In the genomic region with DNA sequence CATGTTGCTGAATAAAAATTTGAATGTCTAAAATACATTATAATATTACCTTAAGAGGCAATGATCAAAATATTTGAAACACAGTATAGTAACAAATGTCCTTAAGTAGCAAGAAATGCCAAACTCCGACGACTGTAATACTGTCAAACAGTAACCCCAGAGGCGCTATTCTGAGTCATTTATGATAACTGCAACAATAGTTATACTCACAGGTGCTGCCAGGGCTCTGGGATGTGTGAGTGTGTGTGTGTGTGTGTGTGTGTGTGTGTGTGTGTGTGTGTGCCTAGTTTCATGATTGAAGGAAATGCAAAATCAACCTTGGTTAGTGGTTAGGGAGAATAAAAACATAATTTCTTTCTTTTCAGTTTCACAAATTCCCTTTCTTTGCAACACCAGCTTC, we compare ENCODE assay signal across 7 mouse cellular contexts.
A peak's percentile ranks its signal among the peaks of the same experiment; 100 is the strongest.
DNase-seq lines count a peak whose midpoint lies in the region; ATAC-seq and TF ChIP-seq lines count a peak whose summit lies in the region.

No protein-coding gene starts in this region.

- no peak overlapping the region for H3K9ac ChIP-seq in lung, embryonic 14.5 days
- peak overlapping the region; percentile 56; the same call in 1 of the 2 replicates for H3K9ac ChIP-seq in forebrain, embryonic 15.5 days (replicated peaks)
- H3K9ac ChIP-seq in limb, embryonic 11.5 days (ENCODE audit: low read length), result no peak overlapping the region
- H3K9ac ChIP-seq in stomach, embryonic 16.5 days (ENCODE audit: low read length), result no peak overlapping the region

- H3K4me1 ChIP-seq in lung, embryonic 14.5 days (ENCODE audit: insufficient read depth), result peaks cover 9% of the 10 kb centered on the region
- H3K4me1 ChIP-seq in forebrain, embryonic 15.5 days, result peaks cover 31% of the 10 kb centered on the region
- H3K4me1 ChIP-seq in limb, embryonic 11.5 days (ENCODE audit: control insufficient read depth, insufficient read depth, low read length), result no peaks in the 10 kb centered on the region
- H3K4me1 ChIP-seq in stomach, embryonic 16.5 days (ENCODE audit: control insufficient read depth, insufficient read depth, low read length), result peaks cover 11% of the 10 kb centered on the region

- WGBS in lung, embryonic 14.5 days, result 15% methylated on average over 3 of the region's 3 CpGs
- 2% methylated on average over 3 of the region's 3 CpGs for WGBS in forebrain, embryonic 15.5 days
- WGBS in limb, embryonic 11.5 days, result 33% methylated on average over 3 of the region's 3 CpGs
- WGBS in stomach, embryonic 16.5 days, result 17% methylated on average over 3 of the region's 3 CpGs

- H3K27ac ChIP-seq in lung, embryonic 14.5 days (ENCODE audit: low read depth), result no peak overlapping the region
- H3K27ac ChIP-seq in forebrain, embryonic 15.5 days (replicated peaks), result peak overlapping the region; percentile 98
- no peak overlapping the region for H3K27ac ChIP-seq in limb, embryonic 11.5 days (replicated peaks; ENCODE audit: low read depth, low read length)
- H3K27ac ChIP-seq in stomach, embryonic 16.5 days (ENCODE audit: low read length), result no peak overlapping the region; the same call in 1 of the 2 replicates

- H3K4me2 ChIP-seq in lung, embryonic 14.5 days, result peak overlapping the region; percentile 67; the same call in 1 of the 2 replicates
- H3K4me2 ChIP-seq in forebrain, embryonic 15.5 days (replicated peaks), result peak overlapping the region; percentile 62
- peak overlapping the region; percentile 65 for H3K4me2 ChIP-seq in limb, embryonic 11.5 days (ENCODE audit: low read depth, severe bottlenecking)
- peak overlapping the region; percentile 65 for H3K4me2 ChIP-seq in stomach, embryonic 16.5 days (ENCODE audit: low read depth, low read length)

- H3K4me3 ChIP-seq in lung, embryonic 14.5 days (ENCODE audit: low read depth, low read length), result no peak overlapping the region
- peak overlapping the region; percentile 42 for H3K4me3 ChIP-seq in forebrain, embryonic 15.5 days
- no peak overlapping the region for H3K4me3 ChIP-seq in limb, embryonic 11.5 days (ENCODE audit: low read depth, low read length)
- no peak overlapping the region for H3K4me3 ChIP-seq in stomach, embryonic 16.5 days (replicated peaks; ENCODE audit: low read length)

- H3K36me3 ChIP-seq in lung, embryonic 14.5 days (ENCODE audit: insufficient read depth), result no peaks in the 10 kb centered on the region
- H3K36me3 ChIP-seq in forebrain, embryonic 15.5 days, result no peaks in the 10 kb centered on the region
- no peaks in the 10 kb centered on the region for H3K36me3 ChIP-seq in limb, embryonic 11.5 days (ENCODE audit: control insufficient read depth, insufficient read depth, low read length)
- H3K36me3 ChIP-seq in stomach, embryonic 16.5 days (ENCODE audit: control insufficient read depth, insufficient read depth, low read length), result no peaks in the 10 kb centered on the region

- no peaks in the 10 kb centered on the region for H3K9me3 ChIP-seq in lung, embryonic 14.5 days (ENCODE audit: low read depth, low read length)
- no peaks in the 10 kb centered on the region for H3K9me3 ChIP-seq in forebrain, embryonic 15.5 days
- H3K9me3 ChIP-seq in limb, embryonic 11.5 days (ENCODE audit: control insufficient read depth, low read length), result no peaks in the 10 kb centered on the region
- H3K9me3 ChIP-seq in stomach, embryonic 16.5 days (replicated peaks; ENCODE audit: control insufficient read depth, low read length), result no peaks in the 10 kb centered on the region

- no peak for TF ChIP-seq CTCF in lung, embryonic 14.5 days (IDR thresholded peaks at IDR 0.05; ENCODE audit: low read depth)

- no peaks in the 10 kb centered on the region for H3K27me3 ChIP-seq in lung, embryonic 14.5 days (ENCODE audit: insufficient read depth, low read length)
- H3K27me3 ChIP-seq in forebrain, embryonic 15.5 days, result no peaks in the 10 kb centered on the region
- no peaks in the 10 kb centered on the region for H3K27me3 ChIP-seq in limb, embryonic 11.5 days (ENCODE audit: control insufficient read depth, insufficient read depth, low read length)
- H3K27me3 ChIP-seq in stomach, embryonic 16.5 days (ENCODE audit: control insufficient read depth, insufficient read depth, low read length), result no peaks in the 10 kb centered on the region

- ATAC-seq in lung, embryonic 14.5 days (ENCODE audit: insufficient read depth), result no peak
- ATAC-seq in forebrain, embryonic 15.5 days (replicated peaks), result no peak
- ATAC-seq in limb, embryonic 11.5 days (ENCODE audit: insufficient number of reproducible peaks, low FRiP score, low TSS enrichment, low read depth), result no peak
- ATAC-seq in stomach, embryonic 16.5 days (ENCODE audit: insufficient read depth, low FRiP score), result no peak

- DNase-seq in lung, embryonic 14.5 days, result no peak
- DNase-seq in lung, adult 18-20 months, result no peak
- DNase-seq in limb, embryonic 11.5 days (ENCODE audit: low spot score), result no peak
- no peak for DNase-seq in frontal cortex, postnatal 36 days (ENCODE audit: low spot score in 2 of 2)
- DNase-seq in T-cell, adult 2 months (ENCODE audit: low spot score), result no peak
